Mouse (Mus musculus): Measurements from ENCODE around the gene Prkar2a.

Gene Prkar2a

DNA sequence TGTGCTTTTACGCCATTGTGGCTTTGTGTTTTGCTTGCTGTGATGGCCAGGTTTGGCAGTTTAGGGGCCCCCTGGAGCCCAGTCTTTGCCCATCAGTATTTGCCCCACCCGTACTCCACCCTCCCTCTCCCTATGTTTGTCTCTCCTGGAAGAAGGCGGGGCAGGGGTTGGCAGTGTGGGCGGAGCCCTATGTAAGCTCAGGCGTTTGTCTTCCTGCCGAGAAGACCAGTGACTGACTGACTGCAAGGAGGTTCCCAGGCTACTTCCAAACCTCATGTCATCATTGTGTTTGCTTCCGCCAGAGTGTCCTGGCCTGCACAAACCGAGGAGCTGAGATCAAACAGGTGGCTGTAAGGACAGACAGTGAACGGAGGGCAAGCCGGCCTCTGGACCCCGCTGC is 106.6 kb downstream of the Prkar2a start:
- CTCF ChIA-PET: no interaction called here

DNA sequence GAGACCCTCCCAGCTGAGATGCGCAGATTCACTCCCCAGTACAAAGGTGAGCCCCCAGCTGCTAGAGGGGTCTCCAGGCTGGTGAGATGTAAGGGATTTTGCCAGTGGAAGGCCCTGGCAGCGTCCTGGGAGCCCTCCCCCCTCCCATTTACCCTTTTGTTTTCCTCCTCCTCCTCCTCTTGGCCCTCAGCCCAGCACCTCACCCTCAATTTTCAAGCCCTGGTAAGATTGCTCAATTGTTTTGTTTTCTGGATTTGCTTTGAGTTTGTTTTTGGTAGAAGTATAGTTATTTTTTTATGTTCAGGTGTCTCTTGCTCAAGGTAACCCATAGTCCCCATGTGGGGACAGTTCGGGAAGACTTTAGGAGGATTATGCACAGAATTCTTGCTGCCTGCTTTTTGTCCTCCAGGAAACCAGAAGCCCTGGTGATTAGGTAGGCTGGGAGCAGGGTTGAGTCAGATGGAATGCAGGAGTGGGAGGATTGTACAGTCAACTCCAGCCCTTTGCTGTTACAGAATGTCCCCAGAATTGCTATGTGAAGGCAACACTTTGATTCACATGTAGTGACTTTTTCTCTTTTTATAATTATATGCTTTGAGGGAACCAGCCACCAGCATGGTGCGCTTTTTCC is 107.4 kb downstream of the Prkar2a start:
- CTCF ChIA-PET: no interaction called here

DNA sequence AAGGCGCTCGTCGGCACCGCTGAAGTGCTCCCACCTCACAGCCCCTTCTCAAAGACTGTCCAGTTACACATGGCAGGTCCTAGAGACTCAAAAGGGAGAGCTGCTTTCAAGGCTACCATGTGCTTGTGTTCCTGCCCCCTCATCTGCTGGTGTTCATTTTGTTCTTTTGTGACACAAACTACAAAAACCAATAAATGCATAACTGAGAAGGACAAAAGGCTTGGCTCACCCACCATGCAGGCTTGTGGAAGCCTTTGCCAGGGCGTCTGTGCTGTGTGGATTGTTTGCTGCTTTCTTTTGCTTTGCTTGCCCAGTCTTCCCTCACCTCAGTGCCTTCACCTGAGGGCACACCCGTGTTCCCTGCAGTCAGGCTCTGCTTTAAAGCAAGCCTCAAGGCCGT is 108.4 kb downstream of the Prkar2a start:
- CTCF ChIA-PET: no interaction called here

DNA sequence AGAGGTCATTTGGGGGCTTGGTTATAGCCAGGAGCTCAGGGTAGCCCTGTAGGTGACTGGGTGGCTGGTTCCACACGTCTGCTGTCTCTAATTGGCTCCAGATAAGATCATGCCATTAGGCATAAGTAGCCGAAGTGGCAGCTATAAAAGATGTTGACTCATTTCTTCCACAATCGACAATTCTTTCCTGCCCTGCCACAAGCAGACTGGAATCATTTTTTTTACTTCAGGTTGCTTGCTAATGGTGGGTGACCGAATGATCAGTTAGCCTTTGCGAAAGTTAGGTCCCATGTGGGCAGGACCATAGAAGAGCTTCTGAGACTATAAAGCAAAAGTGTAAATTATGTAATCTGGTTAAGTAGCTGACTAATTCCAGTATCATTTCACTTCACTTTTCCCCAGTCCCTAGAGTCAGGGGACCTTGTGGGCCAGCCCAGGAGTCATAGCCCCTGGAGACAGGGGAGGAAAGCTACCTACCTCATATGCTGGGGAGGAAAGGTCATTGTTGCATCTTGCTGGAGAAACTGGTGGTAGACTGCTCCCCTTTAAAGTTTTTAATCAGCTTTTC is 109.5 kb downstream of the Prkar2a start:
- CTCF ChIA-PET: no interaction called here

DNA sequence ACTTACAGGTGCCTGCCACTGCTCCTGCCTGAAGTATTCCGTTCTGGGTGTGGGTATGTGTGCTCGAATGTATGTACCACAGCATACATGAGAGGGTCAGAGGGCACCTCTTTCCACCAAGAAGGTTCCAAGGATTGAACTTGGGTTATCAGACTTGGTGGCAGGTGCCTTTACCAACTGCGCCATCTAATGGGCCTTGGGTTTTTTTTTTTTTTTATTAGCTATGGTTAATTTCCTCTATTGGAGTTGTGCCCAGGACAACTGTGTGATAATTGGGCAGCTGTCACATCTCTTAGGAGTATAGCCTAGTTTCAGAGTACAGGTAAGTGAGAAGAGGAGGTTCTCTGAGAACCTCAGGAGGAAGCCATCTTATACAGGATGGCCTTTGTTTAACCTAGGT is 110.5 kb downstream of the Prkar2a start:
- CTCF ChIA-PET: interaction anchor here (0.7 kb wide), 1 partner anchor 75 kb away, joined by 4 read pairs; no protein-coding TSS in a partner anchor

Data from spleen, embryonic (tissue).